Mouse (Mus musculus): ENCODE measurements around the gene Kif4. TPM values are rescaled to one million over a fixed set of nuclear protein-coding genes. Genes with fewer than 3 reads are reported as not detected.

Kif4 gene
- total RNA-seq, 1 experiment = 25.4 TPM

GRCm38 (mm10) chrX:100688033-100688370 lies 62.5 kb downstream of the Kif4 start:
- TF ChIP-seq ZNF384 (IDR thresholded peaks at IDR 0.05; ENCODE audit: low read depth, low read length) = no peak
- no peak for TF ChIP-seq ZC3H11A (IDR thresholded peaks at IDR 0.05; ENCODE audit: borderline replicate concordance, low read depth, low read length)
- no peak for TF ChIP-seq CHD2 (IDR thresholded peaks at IDR 0.05; ENCODE audit: low read depth, low read length)
- no peak for TF ChIP-seq MAFK (IDR thresholded peaks at IDR 0.05; ENCODE audit: insufficient read depth, low read depth, low read length)
- TF ChIP-seq HCFC1 (IDR thresholded peaks at IDR 0.05; ENCODE audit: borderline replicate concordance, insufficient read depth, low read length) = no peak
- H3K4me1 ChIP-seq (ENCODE audit: control insufficient read depth in 2 of 2, insufficient read depth in 2 of 2, low read length in 2 of 2, poor library complexity in 1 of 2) = no peaks in the 10 kb centered on the region
- no peak for DNase-seq (ENCODE audit: low read depth, low spot score)
- no peak overlapping the region for H3K4me3 ChIP-seq (ENCODE audit: insufficient read depth in 1 of 2, low read depth in 1 of 2, low read length in 2 of 2, poor library complexity in 1 of 2, severe bottlenecking in 1 of 2)
- peaks cover 2% of the 10 kb centered on the region for H3K36me3 ChIP-seq (ENCODE audit: control insufficient read depth, insufficient read depth, low read length, poor library complexity, severe bottlenecking)
- no peak overlapping the region for H3K9ac ChIP-seq (ENCODE audit: insufficient read depth, low read depth, low read length, poor library complexity, severe bottlenecking)
- no peak overlapping the region for H3K27ac ChIP-seq (ENCODE audit: insufficient read depth, low read depth, low read length, poor library complexity, severe bottlenecking)
- H3K9me3 ChIP-seq (ENCODE audit: control insufficient read depth, insufficient read depth, low read depth, low read length) = no peaks in the 10 kb centered on the region
- in situ Hi-C loops (cut with MboI; ENCODE audit: low sequenced_read_pairs in 2 of 2, unreplicated experiment in 2 of 2) = no loop called here

GRCm38 (mm10) chrX:100696776-100697175 lies 71.2 kb downstream of the Kif4 start:
- Histone ChIP-seq H3K4me1 (ENCODE audit: control insufficient read depth in 2 of 2, insufficient read depth in 2 of 2, low read length in 2 of 2, poor library complexity in 1 of 2) (no peaks in the 10 kb centered on the region), H3K9ac (ENCODE audit: insufficient read depth, low read depth, low read length, poor library complexity, severe bottlenecking) (no peak overlapping the region), H3K27ac (ENCODE audit: insufficient read depth, low read depth, low read length, poor library complexity, severe bottlenecking) (no peak overlapping the region), H3K9me3 (ENCODE audit: control insufficient read depth, insufficient read depth, low read depth, low read length) (no peaks in the 10 kb centered on the region), H3K4me3 (ENCODE audit: insufficient read depth in 1 of 2, low read depth in 1 of 2, low read length in 2 of 2, poor library complexity in 1 of 2, severe bottlenecking in 1 of 2) (no peak overlapping the region), H3K36me3 (ENCODE audit: control insufficient read depth, insufficient read depth, low read length, poor library complexity, severe bottlenecking) (no peaks in the 10 kb centered on the region; the same call in 1 of the 2 replicates)
- DNase-seq (ENCODE audit: low read depth, low spot score) = no peak
- in situ Hi-C loops (cut with MboI; ENCODE audit: low sequenced_read_pairs in 2 of 2, unreplicated experiment in 2 of 2) = no loop called here
- TF ChIP-seq HCFC1 (IDR thresholded peaks at IDR 0.05; ENCODE audit: borderline replicate concordance, insufficient read depth, low read length) (no peak), ZC3H11A (IDR thresholded peaks at IDR 0.05; ENCODE audit: borderline replicate concordance, low read depth, low read length) (no peak), ZNF384 (IDR thresholded peaks at IDR 0.05; ENCODE audit: low read depth, low read length) (no peak), CHD2 (IDR thresholded peaks at IDR 0.05; ENCODE audit: low read depth, low read length) (no peak), MAFK (IDR thresholded peaks at IDR 0.05; ENCODE audit: insufficient read depth, low read depth, low read length) (no peak)

- no peak for TF ChIP-seq MAFK (IDR thresholded peaks at IDR 0.05; ENCODE audit: insufficient read depth, low read depth, low read length)
- TF ChIP-seq ZC3H11A (IDR thresholded peaks at IDR 0.05; ENCODE audit: borderline replicate concordance, low read depth, low read length) = no peak
- no peak for TF ChIP-seq ZNF384 (IDR thresholded peaks at IDR 0.05; ENCODE audit: low read depth, low read length)
- no peak for TF ChIP-seq CHD2 (IDR thresholded peaks at IDR 0.05; ENCODE audit: low read depth, low read length)
- TF ChIP-seq HCFC1 (IDR thresholded peaks at IDR 0.05; ENCODE audit: borderline replicate concordance, insufficient read depth, low read length) = no peak
- no peak for DNase-seq (ENCODE audit: low read depth, low spot score)
- Histone ChIP-seq H3K4me3 (ENCODE audit: insufficient read depth in 1 of 2, low read depth in 1 of 2, low read length in 2 of 2, poor library complexity in 1 of 2, severe bottlenecking in 1 of 2) (no peak overlapping the region), H3K9me3 (ENCODE audit: control insufficient read depth, insufficient read depth, low read depth, low read length) (no peaks in the 10 kb centered on the region), H3K27ac (ENCODE audit: insufficient read depth, low read depth, low read length, poor library complexity, severe bottlenecking) (no peak overlapping the region), H3K4me1 (ENCODE audit: control insufficient read depth in 2 of 2, insufficient read depth in 2 of 2, low read length in 2 of 2, poor library complexity in 1 of 2) (no peaks in the 10 kb centered on the region), H3K9ac (ENCODE audit: insufficient read depth, low read depth, low read length, poor library complexity, severe bottlenecking) (no peak overlapping the region), H3K36me3 (ENCODE audit: control insufficient read depth, insufficient read depth, low read length, poor library complexity, severe bottlenecking) (no peaks in the 10 kb centered on the region; the same call in 1 of the 2 replicates)
- in situ Hi-C loops (cut with MboI; ENCODE audit: low sequenced_read_pairs in 2 of 2, unreplicated experiment in 2 of 2) = no loop called here
Measured at GRCm38 (mm10) chrX:100708032-100708431, 82.5 kb downstream of the Kif4 start.

DNA sequence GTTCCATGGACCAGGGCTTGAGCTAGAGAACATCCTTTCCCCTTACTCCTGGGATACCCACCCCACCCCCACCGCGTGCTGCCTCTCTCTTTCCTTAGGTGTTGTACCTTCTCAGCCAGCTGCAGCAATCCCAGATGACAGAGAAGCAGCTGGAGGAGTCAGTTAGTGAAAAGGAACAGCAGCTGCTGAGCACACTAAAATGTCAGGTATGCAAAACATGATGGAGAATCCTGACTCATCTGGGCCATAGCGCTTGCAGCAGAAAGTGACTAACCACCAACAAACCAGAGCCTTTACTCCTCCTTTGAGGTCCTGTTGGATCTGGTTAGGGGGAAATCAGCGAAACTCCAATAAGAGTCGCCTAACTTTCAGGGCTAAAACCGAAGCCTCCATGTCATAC lies 90.6 kb downstream of the Kif4 start:
- in situ Hi-C loops (cut with MboI; ENCODE audit: low sequenced_read_pairs in 2 of 2, unreplicated experiment in 2 of 2) = no loop called here
- no peak for TF ChIP-seq HCFC1 (IDR thresholded peaks at IDR 0.05; ENCODE audit: borderline replicate concordance, insufficient read depth, low read length)
- Histone ChIP-seq H3K9ac (ENCODE audit: insufficient read depth, low read depth, low read length, poor library complexity, severe bottlenecking) (no peak overlapping the region), H3K4me3 (ENCODE audit: insufficient read depth in 1 of 2, low read depth in 1 of 2, low read length in 2 of 2, poor library complexity in 1 of 2, severe bottlenecking in 1 of 2) (no peak overlapping the region), H3K36me3 (ENCODE audit: control insufficient read depth, insufficient read depth, low read length, poor library complexity, severe bottlenecking) (peaks cover 2% of the 10 kb centered on the region), H3K9me3 (ENCODE audit: control insufficient read depth, insufficient read depth, low read depth, low read length) (no peaks in the 10 kb centered on the region), H3K27ac (ENCODE audit: insufficient read depth, low read depth, low read length, poor library complexity, severe bottlenecking) (no peak overlapping the region), H3K4me1 (ENCODE audit: control insufficient read depth in 2 of 2, insufficient read depth in 2 of 2, low read length in 2 of 2, poor library complexity in 1 of 2) (no peaks in the 10 kb centered on the region)
- DNase-seq (ENCODE audit: low read depth, low spot score) = no peak

GRCm38 (mm10) chrX:100728947-100729346 lies 103.4 kb downstream of the Kif4 start:
- no peaks in the 10 kb centered on the region for H3K9me3 ChIP-seq (ENCODE audit: control insufficient read depth, insufficient read depth, low read depth, low read length)
- no peak overlapping the region for H3K4me3 ChIP-seq (ENCODE audit: insufficient read depth in 1 of 2, low read depth in 1 of 2, low read length in 2 of 2, poor library complexity in 1 of 2, severe bottlenecking in 1 of 2)
- peaks cover 0 to 3% of the 10 kb centered on the region in 2 experiments; a peak in 1 of 4 replicates for H3K4me1 ChIP-seq (ENCODE audit: control insufficient read depth in 2 of 2, insufficient read depth in 2 of 2, low read length in 2 of 2, poor library complexity in 1 of 2)
- peaks cover 12% of the 10 kb centered on the region for H3K36me3 ChIP-seq (ENCODE audit: control insufficient read depth, insufficient read depth, low read length, poor library complexity, severe bottlenecking)
- H3K27ac ChIP-seq (ENCODE audit: insufficient read depth, low read depth, low read length, poor library complexity, severe bottlenecking) = no peak overlapping the region
- no peak overlapping the region for H3K9ac ChIP-seq (ENCODE audit: insufficient read depth, low read depth, low read length, poor library complexity, severe bottlenecking)
- TF ChIP-seq ZC3H11A (IDR thresholded peaks at IDR 0.05; ENCODE audit: borderline replicate concordance, low read depth, low read length) (no peak), ZNF384 (IDR thresholded peaks at IDR 0.05; ENCODE audit: low read depth, low read length) (no peak), CHD2 (IDR thresholded peaks at IDR 0.05; ENCODE audit: low read depth, low read length) (no peak), HCFC1 (IDR thresholded peaks at IDR 0.05; ENCODE audit: borderline replicate concordance, insufficient read depth, low read length) (no peak), MAFK (IDR thresholded peaks at IDR 0.05; ENCODE audit: insufficient read depth, low read depth, low read length) (no peak)
- DNase-seq (ENCODE audit: low read depth, low spot score) = no peak
- in situ Hi-C loops (cut with MboI; ENCODE audit: low sequenced_read_pairs in 2 of 2, unreplicated experiment in 2 of 2) = no loop called here
